Mouse (Mus musculus) MEL (cell line): Measurements from ENCODE around the gene Scaf4. TPM values are rescaled to one million over a fixed set of nuclear protein-coding genes. Genes with fewer than 3 reads are reported as not detected.

Experiments
- DNase-seq: peaks from one replicate; pipeline ENCODE4 v3.0.0; 2011; ENCODE audit warnings: low read depth, low spot score
- H3K27ac ChIP-seq: 2 replicates; pipeline ENCODE4 v1.5.1; 2012; ENCODE audit warnings: low read depth, mild to moderate bottlenecking, control low read depth, low read length, moderate library complexity; ENCODE audit not compliant: control insufficient read depth
- H3K27me3 ChIP-seq, 2 experiments: fragments of 150-350 bp in 1 of 2; sonication (generic) in 1 of 2; 2 replicates each; pipeline ENCODE4 v1.6.1; 2012; ENCODE audit warnings: low read length in 2 of 2, mild to moderate bottlenecking in 2 of 2, improper control_type of control experiment in 1 of 2, moderate library complexity in 1 of 2; ENCODE audit not compliant: insufficient read depth in 2 of 2, control insufficient read depth in 1 of 2
- H3K36me3 ChIP-seq, 2 experiments: 2 replicates each; pipeline ENCODE4 v1.6.1; 2012 to 2014; ENCODE audit warnings: low read length in 2 of 2, improper control_type of control experiment in 1 of 2, inconsistent platforms in 1 of 2, mild to moderate bottlenecking in 1 of 2; ENCODE audit not compliant: insufficient read depth in 2 of 2, control insufficient read depth in 1 of 2
- H3K4me1 ChIP-seq, 2 experiments: fragments of 150-350 bp in 1 of 2; sonication (generic) in 1 of 2; 2 replicates each; pipeline ENCODE4 v1.6.1; 2012; ENCODE audit warnings: low read length in 2 of 2, improper control_type of control experiment in 1 of 2, mild to moderate bottlenecking in 1 of 2; ENCODE audit not compliant: insufficient read depth in 2 of 2, control insufficient read depth in 1 of 2
- H3K4me3 ChIP-seq, 2 experiments: fragments of 150-350 bp in 1 of 2; sonication (generic) in 1 of 2; 2 replicates each; pipeline ENCODE4 v1.5.1; 2012; ENCODE audit warnings: low read depth in 2 of 2, low read length in 2 of 2, mild to moderate bottlenecking in 2 of 2, moderate library complexity in 2 of 2, control low read depth in 1 of 2, improper control_type of control experiment in 1 of 2; ENCODE audit not compliant: control insufficient read depth in 1 of 2, insufficient read depth in 1 of 2
- H3K79me2 ChIP-seq: 2 replicates; pipeline ENCODE4 v1.6.1; 2012; ENCODE audit warnings: mild to moderate bottlenecking, low read length, moderate library complexity; ENCODE audit not compliant: control insufficient read depth, poor library complexity, insufficient read depth
- H3K9ac ChIP-seq: 2 replicates; pipeline ENCODE4 v1.6.1; 2012; ENCODE audit warnings: low read depth, mild to moderate bottlenecking, control low read depth, low read length, moderate library complexity; ENCODE audit not compliant: control insufficient read depth, poor library complexity, severe bottlenecking
- H3K9me3 ChIP-seq: fragments of 150-350 bp; sonication (generic); replicated peaks from 2 replicates; pipeline ENCODE4 v1.6.1; 2012; ENCODE audit warnings: mild to moderate bottlenecking, low read length, improper control_type of control experiment, moderate library complexity; ENCODE audit not compliant: insufficient read depth
- BHLHE40 ChIP-seq: IDR thresholded peaks from 2 replicates; pipeline ENCODE4 v1.6.1; 2012; ENCODE audit warnings: low read depth, mild to moderate bottlenecking, inconsistent platforms, low read length, improper control_type of control experiment, borderline replicate concordance
- EP300 ChIP-seq, 2 experiments: IDR thresholded peaks; 2 replicates each; pipeline ENCODE4 v1.6.1; 2011; ENCODE audit warnings: improper control_type of control experiment in 2 of 2, low read length in 2 of 2, low read depth in 1 of 2, mild to moderate bottlenecking in 1 of 2
- ETS1 ChIP-seq: IDR thresholded peaks from 2 replicates; pipeline ENCODE4 v1.6.1; 2012; ENCODE audit warnings: low read depth, mild to moderate bottlenecking, inconsistent platforms, low read length, improper control_type of control experiment, moderate library complexity
- GABPA ChIP-seq: IDR thresholded peaks from 2 replicates; pipeline ENCODE4 v1.6.1; 2012; ENCODE audit warnings: low read depth, mild to moderate bottlenecking, inconsistent platforms, low read length, improper control_type of control experiment, moderate library complexity
- GATA1 ChIP-seq: IDR thresholded peaks from 2 replicates; pipeline ENCODE4 v1.6.1; 2011; ENCODE audit warnings: low read depth, low read length, improper control_type of control experiment
- JUND ChIP-seq: IDR thresholded peaks from 2 replicates; pipeline ENCODE4 v1.6.1; 2011; ENCODE audit warnings: low read depth, mild to moderate bottlenecking, improper control_type of control experiment, low read length
- KAT2A ChIP-seq: conservative IDR thresholded peaks from 2 replicates; pipeline ENCODE4 v1.6.1; 2012; ENCODE audit warnings: low read depth, low read length, improper control_type of control experiment, inconsistent platforms
- MAZ ChIP-seq: IDR thresholded peaks from 2 replicates; pipeline ENCODE4 v1.6.1; 2012; ENCODE audit warnings: low read depth, mild to moderate bottlenecking, inconsistent platforms, low read length, improper control_type of control experiment
- MXI1 ChIP-seq: IDR thresholded peaks from 2 replicates; pipeline ENCODE4 v1.6.1; 2011; ENCODE audit warnings: mild to moderate bottlenecking, low read depth, low read length, improper control_type of control experiment
- NRF1 ChIP-seq: IDR thresholded peaks from 2 replicates; pipeline ENCODE4 v1.6.1; 2014; ENCODE audit warnings: low read depth, mild to moderate bottlenecking, inconsistent platforms, low read length, improper control_type of control experiment, moderate library complexity; ENCODE audit not compliant: poor library complexity, insufficient read depth, severe bottlenecking
- RCOR1 ChIP-seq: IDR thresholded peaks from 2 replicates; pipeline ENCODE4 v1.6.1; 2012; ENCODE audit warnings: low read depth, mild to moderate bottlenecking, inconsistent platforms, low read length, improper control_type of control experiment
- SIN3A ChIP-seq: IDR thresholded peaks from 2 replicates; pipeline ENCODE4 v1.6.1; 2012; ENCODE audit warnings: low read length, improper control_type of control experiment, inconsistent platforms
- TAL1 ChIP-seq: IDR thresholded peaks from 2 replicates; pipeline ENCODE4 v1.6.1; 2012; ENCODE audit warnings: mild to moderate bottlenecking, inconsistent platforms, low read length, moderate library complexity, mixed read lengths
- TBP ChIP-seq: IDR thresholded peaks from 2 replicates; pipeline ENCODE4 v1.8.0; 2011; ENCODE audit warnings: low read depth, low read length, improper control_type of control experiment
- TCF12 ChIP-seq: IDR thresholded peaks from 2 replicates; pipeline ENCODE4 v1.6.1; 2014; ENCODE audit warnings: low read depth, mild to moderate bottlenecking, inconsistent platforms, low read length, improper control_type of control experiment, moderate library complexity
- ZKSCAN1 ChIP-seq: IDR thresholded peaks from 2 replicates; pipeline ENCODE4 v1.6.1; 2012; ENCODE audit warnings: low read depth, mild to moderate bottlenecking, inconsistent platforms, low read length, improper control_type of control experiment, moderate library complexity
- ZNF384 ChIP-seq: IDR thresholded peaks from 2 replicates; pipeline ENCODE4 v1.6.1; 2012; ENCODE audit warnings: low read depth, mild to moderate bottlenecking, inconsistent platforms, low read length, improper control_type of control experiment
- polyA plus RNA-seq, 2 experiments: library from polyadenylated mRNA; stranded (reverse) in 1 of 2; unstranded in 1 of 2; fragments of >175 nt in 1 of 2; fragments of >200 nt in 1 of 2; gene quantifications; 2 replicates each; pipeline versions ENCODE4 v1.2.1 to v1.2.4; 2012; ENCODE audit warnings: low replicate concordance in 2 of 2, low read depth in 1 of 2; ENCODE audit not compliant: insufficient read length in 2 of 2, insufficient read depth in 1 of 2, missing spikeins in 1 of 2
- total RNA-seq: library from RNA; depleted of rRNA; stranded (reverse); fragments of 300-350 nt; gene quantifications from 2 replicates; pipeline ENCODE4 v1.2.3, GENCODE M21; 2012

The Scaf4 gene
- total and polyA plus RNA-seq, 3 experiments = 12.3 to 56.2 TPM; not detected in 1

DNA sequence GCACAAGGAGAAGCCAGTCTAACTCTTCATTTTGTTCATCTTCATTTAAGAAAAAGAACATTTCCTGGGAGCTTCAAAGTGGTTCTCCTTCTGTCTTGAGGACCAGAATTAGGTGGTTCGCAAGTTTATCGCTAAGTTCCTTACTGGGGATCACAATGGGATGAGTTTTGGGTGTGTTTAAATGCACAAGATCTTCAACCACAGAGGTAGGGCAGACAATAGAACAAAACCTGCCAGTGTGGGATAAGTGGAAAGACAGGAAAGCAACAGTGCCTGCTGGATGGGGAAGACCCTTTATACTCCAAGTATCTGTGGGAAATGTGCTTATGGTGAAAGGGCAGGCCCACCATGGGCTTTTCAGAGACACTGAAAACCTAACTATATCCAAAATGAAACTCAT is 79.4 kb downstream of the Scaf4 start:
- H3K9ac ChIP-seq = peak overlapping the region; percentile 57
- no peak overlapping the region for H3K4me3 ChIP-seq
- peak; percentile 87 for DNase-seq
- H3K36me3 ChIP-seq = peaks cover 0 to 21% of the 10 kb centered on the region in 2 experiments; a peak in 2 of 4 replicates
- no peaks in the 10 kb centered on the region for H3K27me3 ChIP-seq
- peaks cover 12 to 24% of the 10 kb centered on the region in 2 experiments for H3K4me1 ChIP-seq
- TF ChIP-seq GATA1 = peak; percentile 91
- peak; percentile 91 for TF ChIP-seq TCF12
- TF ChIP-seq EP300 (IDR thresholded peaks at IDR 0.05; ENCODE audit: low read depth in 1 of 2, low read length in 2 of 2) = peak; percentile 91 to 94
- 0 out of 2 replicates have a peak, but pooled peaks have one; percentile 21 for TF ChIP-seq TBP
- peak; percentile 66; the same call in 1 of the 2 replicates for TF ChIP-seq BHLHE40
- peak; percentile 57; the same call in 1 of the 2 replicates for TF ChIP-seq JUND
- peak; percentile 98 for TF ChIP-seq TAL1
- peak; percentile 63 for TF ChIP-seq SIN3A
- TF ChIP-seq ETS1 = peak; percentile 74
- peak; percentile 78 for TF ChIP-seq RCOR1
- TF ChIP-seq KAT2A = no peak; the same call in 1 of the 2 replicates
- no peak for TF ChIP-seq ZNF384
- no peak for TF ChIP-seq GABPA
- no peak for TF ChIP-seq ZKSCAN1
- H3K79me2 ChIP-seq = no peaks in the 10 kb centered on the region
- H3K9me3 ChIP-seq = no peaks in the 10 kb centered on the region
- H3K27ac ChIP-seq = peak overlapping the region; percentile 96

DNA sequence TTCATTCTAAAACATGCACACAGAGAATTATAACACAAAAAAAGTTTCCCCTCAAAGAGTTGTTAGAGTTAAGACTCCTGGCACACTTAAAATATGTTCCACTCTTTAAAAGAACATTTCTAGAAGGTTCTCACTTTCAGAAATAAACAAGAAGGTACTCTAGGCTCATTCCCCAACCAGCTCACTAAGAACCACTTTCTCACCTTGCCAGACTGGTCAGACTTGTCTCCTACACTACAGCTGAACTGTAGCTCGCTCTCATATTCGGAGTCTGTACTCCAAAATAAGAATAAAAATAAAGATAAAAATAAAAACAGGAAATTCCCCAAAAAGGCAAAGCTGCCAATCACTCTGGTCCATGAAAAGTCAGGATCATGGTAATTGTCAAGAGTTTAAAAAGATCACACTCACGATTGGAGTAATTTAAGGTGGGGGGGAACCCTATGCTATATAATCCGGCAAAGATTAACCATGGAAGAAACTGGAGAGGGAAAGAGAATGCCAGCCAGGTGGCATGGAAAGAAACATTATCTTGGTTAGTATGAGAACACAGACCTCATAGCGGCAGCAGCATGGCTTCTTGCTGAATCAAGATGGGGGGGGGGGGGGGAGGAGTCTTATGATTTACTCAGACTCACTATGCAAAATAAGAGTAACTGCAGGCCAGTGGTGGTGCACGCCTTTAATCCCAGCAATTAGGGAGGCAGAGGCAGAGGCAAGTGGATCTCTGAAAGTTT is 80.9 kb downstream of the Scaf4 start:
- peak overlapping the region; percentile 17 to 37; a peak in 3 of 4 replicates for H3K4me3 ChIP-seq
- H3K79me2 ChIP-seq = no peaks in the 10 kb centered on the region
- peak overlapping the region; percentile 41 for H3K9ac ChIP-seq
- peak overlapping the region; percentile 96 for H3K27ac ChIP-seq
- H3K4me1 ChIP-seq = peaks cover 12 to 33% of the 10 kb centered on the region in 2 experiments
- no peaks in the 10 kb centered on the region for H3K27me3 ChIP-seq
- no peak for TF ChIP-seq NRF1
- no peak for TF ChIP-seq JUND
- 0 out of 2 replicates have a peak, but pooled peaks have one; percentile 17 for TF ChIP-seq MXI1
- TF ChIP-seq ETS1 = 0 out of 2 replicates have a peak, but pooled peaks have one; percentile 20
- TF ChIP-seq TCF12 = 0 out of 2 replicates have a peak, but pooled peaks have one; percentile 15
- 0 out of 2 replicates have a peak, but pooled peaks have one; percentile 55 for TF ChIP-seq MAZ
- DNase-seq = peak; percentile 66
- no peaks in the 10 kb centered on the region for H3K9me3 ChIP-seq
- peaks cover 0 to 25% of the 10 kb centered on the region in 2 experiments; a peak in 2 of 4 replicates for H3K36me3 ChIP-seq
